Mouse (Mus musculus) kidney, embryonic 16.5 days (tissue): ENCODE data around the gene Klk1b1. TPM values are rescaled to one million over a fixed set of nuclear protein-coding genes. Genes with fewer than 3 reads are reported as not detected.

Experiments
- ATAC-seq: fragments of 200-750 bp; cut with Nextera tagmentation; 2 replicates; pipeline ENCODE4 v1.8.0; 2017; ENCODE audit warnings: moderate TSS enrichment; ENCODE audit not compliant: low FRiP score, low TSS enrichment
- H3K27ac ChIP-seq: fragments of 300-500 bp; sonication (generic); 2 replicates; pipeline ENCODE4 v1.5.1; 2014; ENCODE audit warnings: low read length
- H3K27me3 ChIP-seq: fragments of 300-500 bp; sonication (generic); 2 replicates; pipeline ENCODE4 v1.6.1; 2014; ENCODE audit warnings: low read length, control low read depth, mixed read lengths; ENCODE audit not compliant: insufficient read depth
- H3K36me3 ChIP-seq: fragments of 300-500 bp; sonication (generic); 2 replicates; pipeline ENCODE4 v1.6.1; 2014; ENCODE audit warnings: low read length, control low read depth, mixed read lengths; ENCODE audit not compliant: insufficient read depth
- H3K4me1 ChIP-seq: fragments of 300-500 bp; sonication (generic); 2 replicates; pipeline ENCODE4 v1.6.1; 2014; ENCODE audit warnings: low read length, control low read depth, mixed read lengths; ENCODE audit not compliant: insufficient read depth
- H3K4me2 ChIP-seq: fragments of 300-500 bp; sonication (generic); replicated peaks from 2 replicates; pipeline ENCODE4 v1.6.1; 2014; ENCODE audit warnings: low read depth, low read length
- H3K4me3 ChIP-seq: fragments of 300-500 bp; sonication (generic); 2 replicates; pipeline ENCODE4 v1.5.1; 2014; ENCODE audit warnings: mild to moderate bottlenecking, low read length
- H3K9ac ChIP-seq: fragments of 300-500 bp; sonication (generic); replicated peaks from 2 replicates; pipeline ENCODE4 v1.6.1; 2014; ENCODE audit warnings: low read length
- H3K9me3 ChIP-seq: fragments of 300-500 bp; sonication (generic); 2 replicates; pipeline ENCODE4 v1.6.1; 2016; ENCODE audit warnings: low read length, control low read depth
- WGBS: fragments of 180-500 bp; shearing (Covaris S2); extraction: QIAGEN DNeasy Blood & Tissue Kit; methylation state at CpG from one replicate; pipeline ENCODE4 v1.1.7; 2014; 5-methylcytosine and 5-hydroxymethylcytosine counted together
- polyA plus RNA-seq: library from polyadenylated mRNA; unstranded; fragments of >200 nt; fragmentation: Nextera tagmentation; extraction: Ambion mirVana; gene quantifications from 2 replicates; pipeline ENCODE4 v1.2.1, GENCODE M21; 2015

Gene Klk1b1
- not detected in 2 replicates for polyA plus RNA-seq

GRCm38 (mm10) chr7:43966451-43966850 lies at the start of gene Klk1b1:
Gene Klk1b1 (plus strand): TSS chr7:43966751.
- no peak for ATAC-seq
- 65% methylated on average over 3 of the region's 3 CpGs for WGBS
- H3K9me3 ChIP-seq: no peaks in the 10 kb centered on the region

GRCm38 (mm10) chr7:43918426-43918825 lies 48.1 kb upstream of the Klk1b1 start:
- no peak overlapping the region for H3K4me2 ChIP-seq
- no peak for ATAC-seq
- WGBS: 63% methylated on average over 13 of the region's 13 CpGs
- no peaks in the 10 kb centered on the region for H3K27me3 ChIP-seq
- no peak overlapping the region for H3K4me3 ChIP-seq
- H3K9ac ChIP-seq: no peak overlapping the region
- H3K27ac ChIP-seq: no peak overlapping the region
- H3K36me3 ChIP-seq: no peaks in the 10 kb centered on the region
- no peaks in the 10 kb centered on the region for H3K9me3 ChIP-seq
- H3K4me1 ChIP-seq: no peaks in the 10 kb centered on the region

More at GRCm38 (mm10) chr7:43966451-43966850, at the start of gene Klk1b1:
- Histone ChIP-seq H3K4me1 (no peaks in the 10 kb centered on the region), H3K9ac (no peak within 1 kb of the TSS), H3K4me3 (no peak within 1 kb of the TSS), H3K36me3 (no peaks in the 10 kb centered on the region), H3K27me3 (no peaks in the 10 kb centered on the region), H3K4me2 (no peak within 1 kb of the TSS), H3K27ac (no peak within 1 kb of the TSS)

- no peaks in the 10 kb centered on the region for H3K9me3 ChIP-seq
- no peaks in the 10 kb centered on the region for H3K27me3 ChIP-seq
- 65% methylated on average over 8 of the region's 8 CpGs for WGBS
- ATAC-seq: no peak
- no peaks in the 10 kb centered on the region for H3K4me1 ChIP-seq
- H3K4me3 ChIP-seq: no peak overlapping the region
- no peak overlapping the region for H3K9ac ChIP-seq
- H3K27ac ChIP-seq: no peak overlapping the region
- no peaks in the 10 kb centered on the region for H3K36me3 ChIP-seq
- no peak overlapping the region for H3K4me2 ChIP-seq
These were observed 47.7 kb upstream of the Klk1b1 start for GRCm38 (mm10) chr7:43918871-43919270.

GRCm38 (mm10) chr7:43919559-43920451 lies 46.7 kb upstream of the Klk1b1 start:
- Histone ChIP-seq H3K4me2 (no peak overlapping the region), H3K4me3 (no peak overlapping the region), H3K27ac (no peak overlapping the region), H3K36me3 (no peaks in the 10 kb centered on the region), H3K27me3 (no peaks in the 10 kb centered on the region), H3K9ac (no peak overlapping the region), H3K9me3 (no peaks in the 10 kb centered on the region), H3K4me1 (no peaks in the 10 kb centered on the region)
- ATAC-seq: peak; percentile 90
- WGBS: 25% methylated on average over 14 of the region's 14 CpGs

DNA sequence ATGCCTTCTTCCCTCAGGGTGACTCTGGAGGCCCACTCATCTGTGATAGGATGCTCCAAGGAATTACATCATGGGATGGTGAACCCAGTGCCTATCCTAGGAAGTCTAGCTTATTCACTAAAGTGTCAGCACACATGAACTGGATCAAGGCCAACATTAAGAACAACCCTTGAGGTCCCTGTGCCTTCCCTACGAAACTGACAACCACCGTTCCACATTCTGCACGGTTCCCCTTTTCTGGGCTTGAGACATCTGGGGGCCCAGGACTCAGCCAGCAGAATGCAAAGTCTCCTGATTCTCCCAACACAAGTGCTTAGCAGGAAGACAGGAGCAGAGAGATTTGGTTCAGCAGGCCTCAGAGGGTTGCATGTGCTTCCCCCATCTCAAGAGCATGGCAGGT lies 46.0 kb upstream of the Klk1b1 start:
- Histone ChIP-seq H3K36me3 (no peaks in the 10 kb centered on the region), H3K9ac (no peak overlapping the region), H3K4me1 (no peaks in the 10 kb centered on the region), H3K9me3 (no peaks in the 10 kb centered on the region), H3K27ac (no peak overlapping the region), H3K27me3 (no peaks in the 10 kb centered on the region), H3K4me2 (no peak overlapping the region), H3K4me3 (no peak overlapping the region)
- no peak for ATAC-seq
- WGBS: 77% methylated on average over 3 of the region's 3 CpGs

DNA sequence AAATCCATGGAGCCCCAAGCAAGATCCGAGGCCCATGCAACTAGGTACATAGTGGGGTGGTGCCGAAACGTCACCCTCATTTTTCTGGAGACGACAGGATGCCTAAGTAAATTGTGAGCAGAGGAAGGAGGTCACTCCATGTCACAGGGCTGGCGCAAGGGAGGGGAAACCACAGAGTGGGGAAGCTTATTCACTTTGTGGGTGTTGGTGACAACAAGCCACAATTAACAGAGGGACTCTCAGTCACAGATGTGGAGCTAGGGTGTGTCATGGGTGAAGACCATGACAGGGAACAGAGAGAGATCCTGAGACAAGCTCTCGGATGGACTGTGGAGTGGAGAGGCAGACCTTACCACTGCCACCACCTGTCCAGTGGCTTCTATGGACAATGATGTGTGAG lies 45.5 kb upstream of the Klk1b1 start:
- no peak overlapping the region for H3K4me3 ChIP-seq
- H3K9ac ChIP-seq: no peak overlapping the region
- no peaks in the 10 kb centered on the region for H3K9me3 ChIP-seq
- WGBS: 80% methylated on average over 6 of the region's 6 CpGs
- H3K4me2 ChIP-seq: no peak overlapping the region
- H3K4me1 ChIP-seq: no peaks in the 10 kb centered on the region
- no peaks in the 10 kb centered on the region for H3K27me3 ChIP-seq
- no peak overlapping the region for H3K27ac ChIP-seq
- no peaks in the 10 kb centered on the region for H3K36me3 ChIP-seq
- no peak for ATAC-seq

- Histone ChIP-seq H3K27ac (no peak overlapping the region), H3K4me2 (no peak overlapping the region), H3K27me3 (no peaks in the 10 kb centered on the region), H3K4me1 (no peaks in the 10 kb centered on the region), H3K9me3 (no peaks in the 10 kb centered on the region), H3K36me3 (no peaks in the 10 kb centered on the region), H3K9ac (no peak overlapping the region), H3K4me3 (no peak overlapping the region)
- WGBS: 91% methylated on average over 2 of the region's 2 CpGs
- ATAC-seq: no peak
These were observed 44.6 kb upstream of the Klk1b1 start for GRCm38 (mm10) chr7:43921941-43922340.

DNA sequence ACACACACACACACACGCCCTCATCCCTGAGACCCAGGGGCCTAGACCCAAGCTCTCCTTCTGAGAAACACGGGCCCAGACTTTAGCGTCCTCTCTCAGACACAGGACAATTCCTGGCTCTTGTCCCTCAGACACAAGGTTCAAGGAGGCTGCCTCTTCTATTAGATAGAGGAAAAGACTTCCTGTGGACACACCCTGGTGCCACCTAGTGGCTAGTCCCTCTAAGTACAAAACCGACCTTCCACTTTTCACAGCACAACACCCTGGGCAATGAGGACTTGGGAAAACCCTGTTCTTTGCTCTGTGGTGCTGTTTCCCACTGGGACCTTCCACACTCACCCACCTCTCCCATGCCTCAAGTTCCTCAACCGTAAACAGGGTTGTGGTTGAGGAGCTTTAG lies 40.6 kb upstream of the Klk1b1 start:
- Histone ChIP-seq H3K4me1 (no peaks in the 10 kb centered on the region), H3K9ac (no peak overlapping the region), H3K4me2 (no peak overlapping the region), H3K36me3 (no peaks in the 10 kb centered on the region), H3K27ac (no peak overlapping the region), H3K4me3 (no peak overlapping the region), H3K27me3 (no peaks in the 10 kb centered on the region), H3K9me3 (no peaks in the 10 kb centered on the region)
- 66% methylated on average over 5 of the region's 5 CpGs for WGBS
- ATAC-seq: no peak

- Histone ChIP-seq H3K4me2 (no peak overlapping the region), H3K4me3 (no peak overlapping the region), H3K27me3 (no peaks in the 10 kb centered on the region), H3K9ac (no peak overlapping the region), H3K36me3 (no peaks in the 10 kb centered on the region), H3K9me3 (no peaks in the 10 kb centered on the region), H3K27ac (no peak overlapping the region), H3K4me1 (no peaks in the 10 kb centered on the region)
- ATAC-seq: no peak
- WGBS: 55% methylated on average over 4 of the region's 4 CpGs
These were observed 38.0 kb upstream of the Klk1b1 start for GRCm38 (mm10) chr7:43928521-43928920.

DNA sequence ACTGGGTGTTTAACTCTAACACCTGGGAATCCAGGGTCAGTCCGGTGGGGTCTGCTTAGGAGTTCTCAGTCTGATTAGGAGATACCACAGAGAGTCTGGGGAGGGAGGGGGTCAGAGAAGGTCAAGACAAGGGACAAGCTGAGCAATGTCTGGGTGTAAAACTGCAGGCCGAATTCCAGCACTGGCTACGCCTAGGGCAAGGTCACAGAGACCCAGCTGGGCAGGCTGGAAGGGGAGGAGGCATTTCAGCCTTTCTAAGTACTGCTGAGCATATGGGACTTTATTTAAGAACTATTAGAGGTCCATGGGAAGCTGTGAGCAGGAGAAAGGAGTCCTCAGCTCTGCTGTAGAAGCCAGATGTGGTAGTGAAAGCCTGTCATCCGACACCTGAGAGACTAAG lies 34.2 kb upstream of the Klk1b1 start:
- Histone ChIP-seq H3K9me3 (no peaks in the 10 kb centered on the region), H3K27me3 (no peaks in the 10 kb centered on the region), H3K9ac (no peak overlapping the region), H3K4me2 (no peak overlapping the region), H3K4me1 (no peaks in the 10 kb centered on the region), H3K27ac (no peak overlapping the region), H3K4me3 (no peak overlapping the region), H3K36me3 (no peaks in the 10 kb centered on the region)
- WGBS: 58% methylated on average over 4 of the region's 4 CpGs
- no peak for ATAC-seq
